Mouse (Mus musculus): ENCODE measurements around the gene Psrc1.

The Psrc1 gene

DNA sequence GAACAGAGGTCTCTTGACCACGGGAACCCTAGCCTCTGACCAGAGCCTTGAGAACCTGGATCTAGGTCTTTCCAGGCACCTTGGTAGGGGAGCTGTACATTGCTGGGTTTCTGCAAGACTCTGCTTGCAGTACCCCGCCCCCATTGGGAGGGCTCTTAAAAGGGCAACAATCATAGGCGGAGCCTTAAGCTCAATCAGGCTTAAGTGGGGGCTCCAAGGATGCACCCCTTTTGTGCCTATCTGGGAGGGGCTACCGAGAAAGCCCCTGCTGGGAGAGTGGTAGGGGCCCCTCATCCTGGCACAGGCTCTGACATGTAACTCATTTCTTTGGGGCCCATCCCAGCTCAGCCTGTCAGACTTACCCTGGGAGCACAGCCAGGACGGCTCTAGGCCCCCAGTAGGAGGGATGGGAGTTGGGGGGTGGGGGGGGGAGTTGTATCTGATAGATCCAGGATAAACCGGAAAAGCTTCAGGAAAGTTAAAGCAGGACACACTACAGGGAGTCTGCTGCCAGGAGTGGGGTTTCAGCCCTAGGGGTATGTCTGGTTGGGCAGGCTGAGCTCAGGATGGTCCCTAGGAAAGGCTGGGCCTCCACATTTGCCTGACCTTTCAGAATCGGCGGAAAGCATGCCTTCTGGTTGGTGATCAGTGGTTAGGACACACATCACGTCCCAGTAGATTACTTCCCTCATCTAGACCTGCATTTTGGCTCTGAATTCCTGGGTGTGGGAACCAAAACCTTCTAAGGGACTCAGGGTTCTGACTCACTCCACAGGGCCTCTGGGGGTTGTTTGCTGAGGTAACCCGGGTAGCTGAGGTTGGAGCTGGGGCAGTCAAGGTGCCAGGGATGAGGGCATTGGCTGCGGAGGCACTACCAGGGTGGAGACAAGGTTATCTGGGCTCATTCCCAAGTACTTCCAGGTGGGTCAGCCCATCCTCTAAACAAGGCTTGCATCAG is 40.5 kb downstream of the Psrc1 start:
- no peak for DNase-seq (ENCODE audit: low spot score in 2 of 2)

DNA sequence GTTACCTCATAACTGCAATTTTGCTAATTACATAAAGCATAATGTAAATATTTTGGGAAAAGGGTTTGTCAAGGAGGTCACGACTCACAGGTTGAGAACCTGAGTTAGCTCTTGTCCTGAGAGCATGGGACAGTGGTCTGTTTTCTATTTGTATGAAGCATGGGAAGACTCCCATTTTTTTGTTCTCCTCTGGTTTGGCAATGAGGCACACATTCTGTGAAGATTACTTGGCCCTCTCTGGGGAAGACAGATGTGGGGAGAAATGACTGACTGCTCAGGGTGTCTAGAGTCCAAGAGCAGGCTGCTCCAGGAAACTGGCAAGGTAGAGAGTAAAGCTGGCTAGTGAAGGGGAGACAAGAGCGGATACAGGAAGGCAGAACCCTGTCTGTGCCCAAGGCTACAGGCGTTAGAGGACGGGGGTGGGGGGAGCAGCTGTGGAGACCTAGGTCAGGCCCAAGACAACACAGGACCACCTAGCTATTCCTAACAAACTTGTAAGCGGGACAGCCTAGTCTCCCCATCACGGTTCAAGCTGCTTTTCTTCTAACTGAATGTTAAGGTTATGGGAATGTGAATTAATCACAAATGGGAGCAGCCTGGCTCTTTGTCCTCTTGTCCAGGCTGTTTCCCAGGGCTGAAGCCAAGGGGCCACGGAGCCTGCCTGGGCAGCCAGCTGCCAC is 41.4 kb downstream of the Psrc1 start:
- no peak for DNase-seq (ENCODE audit: low spot score in 2 of 2)

DNA sequence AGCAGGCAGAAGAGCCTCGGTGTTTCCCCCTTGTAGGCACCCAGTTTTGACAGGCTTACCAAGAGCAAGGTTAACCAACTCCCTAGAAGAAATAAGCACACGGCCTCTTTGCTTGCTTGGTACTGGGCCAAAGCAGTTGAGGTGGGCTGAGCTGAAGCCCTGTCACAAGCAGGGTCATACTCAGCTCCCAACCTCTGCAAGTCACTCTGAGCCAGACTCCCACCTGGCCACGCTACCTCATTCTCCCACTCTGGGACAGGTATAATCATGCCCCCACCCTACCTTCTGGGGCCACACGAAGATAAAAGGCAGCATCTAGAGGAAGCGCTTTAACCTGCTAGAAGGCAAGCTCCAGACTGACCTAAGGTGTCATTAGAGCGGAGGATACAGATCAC is 42.0 kb downstream of the Psrc1 start:
- DNase-seq (ENCODE audit: low spot score in 2 of 2): no peak

DNA sequence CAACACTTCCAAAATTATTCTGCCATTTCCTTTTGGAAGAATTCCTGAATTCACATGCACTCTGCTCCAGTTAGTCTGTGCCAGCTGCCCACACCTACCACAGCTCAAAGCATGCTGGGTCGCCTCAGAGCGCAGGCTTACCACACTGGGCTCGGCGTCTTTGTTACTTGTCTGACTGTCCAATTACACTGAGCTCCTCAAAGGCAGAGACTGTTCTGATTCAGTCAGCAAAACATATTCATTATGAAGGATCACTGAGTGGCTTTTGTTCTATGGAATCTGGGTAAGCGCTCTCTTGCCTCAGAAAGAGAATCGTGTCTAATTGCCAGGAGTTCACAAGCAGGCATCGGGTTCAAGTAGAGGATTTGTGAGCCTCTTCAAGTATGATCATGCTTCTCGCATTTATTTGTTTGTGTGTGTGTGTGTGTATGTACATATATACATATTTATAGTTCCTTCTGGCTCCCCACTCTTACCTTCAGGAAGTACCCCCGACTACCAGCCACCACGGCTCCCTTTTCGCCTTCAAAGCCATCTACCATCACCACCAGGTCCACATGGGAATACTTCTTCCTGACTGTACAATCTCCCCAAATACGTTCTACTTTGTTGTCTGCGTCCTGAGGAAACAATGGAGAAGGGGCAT is 49.0 kb downstream of the Psrc1 start:
- no peak for DNase-seq (ENCODE audit: low spot score in 2 of 2)

DNA sequence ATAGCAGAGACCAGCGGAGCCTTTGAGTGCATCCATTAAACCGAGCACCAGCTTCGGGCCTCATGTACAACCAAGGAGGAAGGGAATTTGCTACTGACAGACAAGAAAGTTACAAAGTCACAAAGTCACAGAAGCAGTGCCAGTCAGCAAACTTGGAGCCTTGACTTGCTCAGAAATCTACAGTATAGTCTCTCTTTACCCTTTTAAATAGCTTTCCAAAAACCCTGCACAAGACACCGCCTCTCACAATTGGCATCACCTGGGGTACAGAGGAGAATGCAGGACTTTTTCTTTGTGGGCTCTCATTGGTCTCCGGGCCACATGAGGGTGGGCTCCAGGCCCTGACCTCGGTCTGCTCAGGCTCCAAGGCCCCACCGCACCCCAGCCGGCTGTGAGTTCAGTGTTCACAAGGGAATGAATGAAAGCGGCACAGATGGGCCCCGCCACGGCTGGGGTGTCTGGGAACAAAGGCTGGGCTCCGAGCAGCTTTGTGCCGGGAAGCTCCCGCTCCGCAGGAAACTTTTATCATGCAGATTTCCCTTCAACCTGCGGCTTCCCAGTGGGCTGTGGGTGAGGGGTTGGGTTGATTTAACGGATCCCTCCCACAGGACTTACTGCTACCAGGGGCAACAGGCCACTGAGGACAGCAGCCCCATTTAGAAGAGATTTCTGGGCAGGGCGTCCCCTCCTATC is 49.7 kb downstream of the Psrc1 start:
- DNase-seq (ENCODE audit: low spot score in 2 of 2): no peak

DNA sequence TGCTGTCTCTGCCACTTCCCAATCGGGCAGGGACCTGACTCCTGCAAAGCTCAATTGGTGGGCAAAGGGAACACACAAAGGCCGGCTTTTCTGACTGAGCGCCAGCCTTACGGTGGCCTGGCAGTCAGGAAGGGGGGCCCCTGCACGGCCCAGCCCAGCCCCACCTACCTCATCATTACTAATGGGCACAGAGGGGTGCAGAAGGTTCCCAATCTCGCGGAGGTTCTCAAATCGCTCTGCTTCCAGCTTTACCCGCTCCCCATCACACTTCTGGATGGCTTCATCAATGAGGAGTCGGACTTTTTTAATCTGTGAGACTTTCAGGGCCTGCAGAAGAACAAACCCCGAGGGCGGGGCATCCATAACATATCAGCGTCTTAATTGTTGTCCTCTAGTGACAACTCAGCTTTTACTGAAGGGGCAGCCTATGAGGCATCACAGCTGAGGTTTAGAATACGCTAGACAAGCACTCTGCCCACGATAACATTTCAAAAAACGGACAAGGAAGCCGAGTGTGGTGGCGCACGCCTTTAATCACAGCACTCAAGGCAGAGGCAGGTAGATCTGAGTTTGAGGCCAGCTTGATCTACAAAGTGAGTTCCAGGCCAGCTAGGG is 50.3 kb downstream of the Psrc1 start:
- DNase-seq (ENCODE audit: low spot score in 2 of 2): no peak

DNA sequence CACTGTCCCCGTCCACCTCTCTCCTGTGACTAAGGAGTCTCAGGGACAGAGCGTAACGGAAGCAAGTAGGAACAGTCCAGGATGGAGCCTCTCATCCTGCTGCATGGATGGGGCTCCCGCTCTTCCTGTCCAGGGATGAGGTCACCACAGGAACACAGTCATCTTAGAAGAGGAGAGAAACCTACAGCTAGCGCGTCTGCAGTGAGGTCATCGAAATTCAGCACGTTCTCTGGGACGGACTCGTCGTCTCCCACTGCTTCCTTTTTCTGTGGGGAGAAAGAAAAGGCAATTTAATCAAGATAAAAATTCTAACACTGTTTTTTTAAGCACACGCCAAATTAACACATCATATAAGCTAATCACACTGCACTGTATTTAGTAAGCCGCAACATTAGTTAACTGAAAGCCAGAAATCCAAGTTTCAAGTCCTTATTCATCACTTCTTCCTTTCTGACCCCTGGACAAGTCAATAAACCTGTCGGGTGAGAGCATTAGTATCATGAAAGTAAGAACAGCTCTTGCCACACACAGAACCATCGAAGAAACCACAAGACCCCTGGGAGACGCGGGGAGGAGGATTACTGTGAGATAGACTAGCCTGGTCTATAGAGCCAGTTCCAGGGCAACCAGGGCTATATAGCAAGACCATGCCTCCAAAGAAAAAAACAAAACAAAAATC is 52.2 kb downstream of the Psrc1 start:
- DNase-seq (ENCODE audit: low spot score in 2 of 2): no peak

DNA sequence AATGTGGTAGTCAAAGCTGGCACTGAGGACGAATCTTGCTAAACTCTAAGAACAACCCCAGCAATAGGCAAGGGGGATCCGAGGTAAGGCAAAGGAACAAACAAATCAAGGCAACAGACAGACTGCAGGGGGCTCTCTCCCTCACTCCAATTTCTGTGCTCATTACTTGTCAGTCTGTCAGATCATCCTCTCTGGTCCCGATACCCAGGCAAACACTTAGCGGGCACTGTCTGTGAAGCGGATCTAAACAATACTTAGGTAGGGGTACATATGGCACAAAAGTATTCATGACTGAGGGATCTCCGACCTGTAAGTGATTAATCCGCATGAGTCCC is 52.7 kb downstream of the Psrc1 start:
- DNase-seq (ENCODE audit: low spot score in 2 of 2): no peak
